Mouse (Mus musculus) heart, embryonic 13.5 days (tissue): ENCODE results near the gene Btla. TPM values are rescaled to one million over a fixed set of nuclear protein-coding genes. Genes with fewer than 3 reads are reported as not detected.

Experiments
- ATAC-seq: fragments of 200-750 bp; cut with Nextera tagmentation; 2 replicates; pipeline ENCODE4 v1.8.0; 2017; ENCODE audit warnings: moderate TSS enrichment; ENCODE audit not compliant: insufficient number of reproducible peaks, low FRiP score, low TSS enrichment; ENCODE audit errors: extremely low read depth
- H3K27ac ChIP-seq: fragments of 300-500 bp; sonication (generic); replicated peaks from 2 replicates; pipeline ENCODE4 v1.5.1; 2015; ENCODE audit warnings: moderate library complexity, mild to moderate bottlenecking, inconsistent platforms
- H3K27me3 ChIP-seq: fragments of 300-500 bp; sonication (generic); replicated peaks from 2 replicates; pipeline ENCODE4 v1.6.1; 2015; ENCODE audit warnings: mild to moderate bottlenecking, inconsistent platforms
- H3K36me3 ChIP-seq: fragments of 300-500 bp; sonication (generic); 2 replicates; pipeline ENCODE4 v1.6.1; 2015; ENCODE audit warnings: mild to moderate bottlenecking, inconsistent platforms
- H3K4me1 ChIP-seq: fragments of 300-500 bp; sonication (generic); 2 replicates; pipeline ENCODE4 v1.6.1; 2015; ENCODE audit warnings: inconsistent platforms
- H3K4me2 ChIP-seq: fragments of 300-500 bp; sonication (generic); 2 replicates; pipeline ENCODE4 v1.6.1; 2015; ENCODE audit warnings: inconsistent platforms, mild to moderate bottlenecking, moderate library complexity
- H3K4me3 ChIP-seq: fragments of 300-500 bp; sonication (generic); 2 replicates; pipeline ENCODE4 v1.5.1; 2015; ENCODE audit warnings: moderate library complexity, mild to moderate bottlenecking, inconsistent platforms
- H3K9ac ChIP-seq: fragments of 300-500 bp; sonication (generic); 2 replicates; pipeline ENCODE4 v1.6.1; 2015; ENCODE audit warnings: inconsistent platforms, mild to moderate bottlenecking, moderate library complexity
- H3K9me3 ChIP-seq: fragments of 300-500 bp; sonication (generic); 2 replicates; pipeline ENCODE4 v1.6.1; 2016; ENCODE audit warnings: inconsistent platforms
- WGBS: fragments of 180-500 bp; shearing (Covaris S2); methylation state at CpG from one replicate; pipeline ENCODE4 v1.1.7; 2015; ENCODE audit warnings: mixed read lengths; 5-methylcytosine and 5-hydroxymethylcytosine counted together
- polyA plus RNA-seq: library from polyadenylated mRNA; unstranded; fragments of >200 nt; fragmentation: Nextera tagmentation; extraction: Ambion mirVana; gene quantifications from 2 replicates; pipeline ENCODE4 v1.2.1, GENCODE M21; 2015

Btla gene
- polyA plus RNA-seq, 1 experiment from 2014 or later, result 0.08 TPM

GRCm38 (mm10) chr16:45261321-45261720 is 37.2 kb downstream of the Btla start:
- H3K4me3 ChIP-seq, result no peak overlapping the region
- H3K9me3 ChIP-seq, result no peaks in the 10 kb centered on the region
- no peaks in the 10 kb centered on the region for H3K4me1 ChIP-seq
- ATAC-seq, result no peak
- H3K9ac ChIP-seq, result no peak overlapping the region
- H3K36me3 ChIP-seq, result no peaks in the 10 kb centered on the region
- H3K4me2 ChIP-seq, result no peak overlapping the region
- WGBS, result 80% methylated on average over 2 of the region's 2 CpGs
- no peak overlapping the region for H3K27ac ChIP-seq
- H3K27me3 ChIP-seq, result no peaks in the 10 kb centered on the region

GRCm38 (mm10) chr16:45262051-45262450 is 37.9 kb downstream of the Btla start:
- H3K9me3 ChIP-seq, result no peaks in the 10 kb centered on the region
- H3K4me1 ChIP-seq, result no peaks in the 10 kb centered on the region

GRCm38 (mm10) chr16:45269886-45270285 is 45.8 kb downstream of the Btla start:
- no peak for ATAC-seq
- Histone ChIP-seq H3K9ac (no peak overlapping the region), H3K4me3 (no peak overlapping the region), H3K27me3 (no peaks in the 10 kb centered on the region), H3K4me1 (no peaks in the 10 kb centered on the region), H3K27ac (no peak overlapping the region), H3K9me3 (no peaks in the 10 kb centered on the region), H3K36me3 (no peaks in the 10 kb centered on the region), H3K4me2 (no peak overlapping the region)
- WGBS, result 65% methylated on average over 2 of the region's 2 CpGs

More at GRCm38 (mm10) chr16:45262051-45262450, 37.9 kb downstream of the Btla start:
- no peak for ATAC-seq
- Histone ChIP-seq H3K4me3 (no peak overlapping the region), H3K27ac (no peak overlapping the region), H3K27me3 (no peaks in the 10 kb centered on the region), H3K4me2 (no peak overlapping the region), H3K36me3 (no peaks in the 10 kb centered on the region), H3K9ac (no peak overlapping the region)

- Histone ChIP-seq H3K27ac (no peak overlapping the region), H3K4me2 (no peak overlapping the region), H3K9ac (no peak overlapping the region), H3K36me3 (no peaks in the 10 kb centered on the region), H3K4me1 (no peaks in the 10 kb centered on the region), H3K4me3 (no peak overlapping the region), H3K9me3 (no peaks in the 10 kb centered on the region), H3K27me3 (no peaks in the 10 kb centered on the region)
- no peak for ATAC-seq
- WGBS, result 63% methylated on average over 1 of the region's 1 CpGs
Observed at GRCm38 (mm10) chr16:45283093-45283492, 59.0 kb downstream of the Btla start.

- Histone ChIP-seq H3K36me3 (no peaks in the 10 kb centered on the region), H3K4me2 (no peak overlapping the region), H3K9me3 (no peaks in the 10 kb centered on the region), H3K27ac (no peak overlapping the region), H3K27me3 (no peaks in the 10 kb centered on the region), H3K4me3 (no peak overlapping the region), H3K4me1 (no peaks in the 10 kb centered on the region), H3K9ac (no peak overlapping the region)
- no peak for ATAC-seq
- 38% methylated on average over 3 of the region's 3 CpGs for WGBS
Observed at GRCm38 (mm10) chr16:45297806-45298205, 73.7 kb downstream of the Btla start.

Other genes with a start within 250 kb of the Btla start
- gene Ccdc80, start 130.9 kb upstream of the Btla start, polyA plus RNA-seq, result 102 and 111 TPM in 2 replicates
- gene Slc35a5, start 65.6 kb upstream of the Btla start, polyA plus RNA-seq, result 13.7 and 14.2 TPM in 2 replicates
- 28.3 and 32.9 TPM in 2 replicates for gene Atg3, start 65.5 kb upstream of the Btla start, polyA plus RNA-seq
- gene Cd200, start 184.7 kb downstream of the Btla start, polyA plus RNA-seq, result 19.0 and 20.4 TPM in 2 replicates